Mouse (Mus musculus) cortical plate, adult 2 months (tissue): ENCODE measurements around the gene Lrrc28.

ENCODE experiments used
- CTCF ChIP-seq: fragments of 200-500 bp; IDR thresholded peaks from 2 replicates; pipeline ENCODE4 v1.5.1; 2011; ENCODE audit warnings: mild to moderate bottlenecking, control low read depth, low read length; ENCODE audit not compliant: insufficient read depth; ENCODE audit errors: extremely low read depth
- POLR2A ChIP-seq: fragments of 200-500 bp; IDR thresholded peaks from 2 replicates; pipeline ENCODE4 v1.6.1; 2011; ENCODE audit warnings: mild to moderate bottlenecking, low read length, control low read depth; ENCODE audit not compliant: insufficient read depth; ENCODE audit errors: extremely low read depth

GRCm38 (mm10) chr7:67678878-67679499 lies 33.9 kb upstream of the Lrrc28 start:
- TF ChIP-seq POLR2A = no peak
- TF ChIP-seq CTCF = no peak
